23 mouse cellular contexts compared by ENCODE assay signal in genomic region chr4:88090316-88090715, GRCm38 (mm10). TPM values are rescaled to one million over a fixed set of nuclear protein-coding genes. Genes with fewer than 3 reads are reported as not detected.
DNase-seq lines count a peak whose midpoint lies in the region; ATAC-seq and TF ChIP-seq lines count a peak whose summit lies in the region.
"Had no signal": no experiment of that assay in that cellular context is flagged by ENCODE, and none has a peak within 500 bp of the region (broad histone marks: within the 10 kb centered on the region; RNA-seq: fewer than 3 reads in every experiment).

No protein-coding gene starts in this region.

- H3K27ac ChIP-seq in midbrain, postnatal 0 days (ENCODE audit: low read depth, low read length) = no peak overlapping the region
- H3K27ac ChIP-seq in midbrain, embryonic 16.5 days (ENCODE audit: low read length) = no peak overlapping the region
- H3K27ac ChIP-seq in limb, embryonic 10.5 days = no peak overlapping the region
- H3K27ac ChIP-seq: hindbrain, embryonic 10.5 days; liver, embryonic 15.5 days; lung, embryonic 15.5 days; midbrain, embryonic 13.5 days; neural tube, embryonic 12.5 days had no signal

- no peaks in the 10 kb centered on the region for H3K4me1 ChIP-seq in midbrain, postnatal 0 days (ENCODE audit: insufficient read depth, low read length)
- H3K4me1 ChIP-seq in midbrain, embryonic 16.5 days (ENCODE audit: control insufficient read depth, insufficient read depth, low read length) = 0 out of 2 replicates have a peak, but pooled peaks cover 6% of the 10 kb centered on the region
- peaks cover 17% of the 10 kb centered on the region for H3K4me1 ChIP-seq in limb, embryonic 10.5 days
- H3K4me1 ChIP-seq: neural tube, embryonic 12.5 days had no signal

- WGBS in midbrain, postnatal 0 days = 80% methylated on average over 2 of the region's 2 CpGs
- 76% methylated on average over 2 of the region's 2 CpGs for WGBS in midbrain, embryonic 16.5 days
- WGBS in limb, embryonic 10.5 days = 76% methylated on average over 2 of the region's 2 CpGs

- DNase-seq in adrenal gland, adult 2 months = peak; percentile 5
- DNase-seq in adrenal gland, postnatal 36 days = no peak
- peak; percentile 13 for DNase-seq in midbrain, postnatal 0 days (ENCODE audit: low spot score)
- peak; percentile 86 for DNase-seq in cerebellum, adult 9-10 months
- peak; percentile 10 for DNase-seq in limb, embryonic 10.5 days (ENCODE audit: low spot score)
- no peak for DNase-seq in layer of hippocampus, adult 8-10 months (ENCODE audit: low spot score in 2 of 2)
- no peak for DNase-seq in urinary bladder, adult 18-20 months (ENCODE audit: low spot score in 2 of 2)
- DNase-seq: embryo, embryonic 11 days; kidney, adult 18-20 months; kidney, postnatal 4 days; layer of hippocampus, adult 9-11 months; liver; lung, postnatal 36 days; right cerebral cortex, postnatal 14 days; thymus, postnatal 14 days had no signal

- no peak overlapping the region for H3K9ac ChIP-seq in midbrain, postnatal 0 days (replicated peaks; ENCODE audit: low read length, poor library complexity, severe bottlenecking)
- no peak overlapping the region for H3K9ac ChIP-seq in midbrain, embryonic 16.5 days (ENCODE audit: low read depth, low read length)
- H3K9ac ChIP-seq: liver, embryonic 15.5 days; lung, embryonic 15.5 days; midbrain, embryonic 13.5 days; neural tube, embryonic 12.5 days had no signal

- no peaks in the 10 kb centered on the region for H3K36me3 ChIP-seq in midbrain, postnatal 0 days (ENCODE audit: insufficient read depth, low read length)
- H3K36me3 ChIP-seq in midbrain, embryonic 16.5 days (ENCODE audit: control insufficient read depth, insufficient read depth, low read length) = no peaks in the 10 kb centered on the region
- H3K36me3 ChIP-seq in limb, embryonic 10.5 days = no peaks in the 10 kb centered on the region
- H3K36me3 ChIP-seq: hindbrain, embryonic 10.5 days; liver, embryonic 15.5 days; lung, embryonic 15.5 days; midbrain, embryonic 13.5 days; neural tube, embryonic 12.5 days had no signal

- H3K27me3 ChIP-seq in midbrain, postnatal 0 days (ENCODE audit: insufficient read depth, low read length) = no peaks in the 10 kb centered on the region
- H3K27me3 ChIP-seq in midbrain, embryonic 16.5 days (ENCODE audit: control insufficient read depth, insufficient read depth, low read depth, low read length) = no peaks in the 10 kb centered on the region
- H3K27me3 ChIP-seq in limb, embryonic 10.5 days (ENCODE audit: low read depth, poor library complexity, severe bottlenecking) = no peaks in the 10 kb centered on the region
- H3K27me3 ChIP-seq: liver, embryonic 15.5 days; lung, embryonic 15.5 days; megakaryocyte, embryonic 14.5 days; midbrain, embryonic 13.5 days; neural tube, embryonic 12.5 days had no signal

- no peak overlapping the region for H3K4me3 ChIP-seq in midbrain, postnatal 0 days (ENCODE audit: low read depth, low read length)
- no peak overlapping the region for H3K4me3 ChIP-seq in midbrain, embryonic 16.5 days (ENCODE audit: low read depth, low read length)
- H3K4me3 ChIP-seq in limb, embryonic 10.5 days = no peak overlapping the region
- H3K4me3 ChIP-seq: hindbrain, embryonic 10.5 days; liver, embryonic 15.5 days; lung, embryonic 15.5 days; megakaryocyte, embryonic 14.5 days; midbrain, embryonic 13.5 days; neural tube, embryonic 12.5 days had no signal

- H3K9me3 ChIP-seq in midbrain, postnatal 0 days (ENCODE audit: low read length) = no peaks in the 10 kb centered on the region
- H3K9me3 ChIP-seq in midbrain, embryonic 16.5 days (replicated peaks; ENCODE audit: control insufficient read depth, low read length, poor library complexity, severe bottlenecking) = no peaks in the 10 kb centered on the region
- H3K9me3 ChIP-seq in limb, embryonic 10.5 days (replicated peaks) = no peaks in the 10 kb centered on the region
- H3K9me3 ChIP-seq: hindbrain, embryonic 10.5 days; liver, embryonic 15.5 days; lung, embryonic 15.5 days; megakaryocyte, embryonic 14.5 days; midbrain, embryonic 13.5 days; neural tube, embryonic 12.5 days had no signal

- no peak for TF ChIP-seq CTCF in midbrain, postnatal 0 days (IDR thresholded peaks at IDR 0.05)

- no peak overlapping the region for H3K4me2 ChIP-seq in midbrain, postnatal 0 days (ENCODE audit: low read depth, low read length, poor library complexity, severe bottlenecking)
- no peak overlapping the region for H3K4me2 ChIP-seq in midbrain, embryonic 16.5 days (ENCODE audit: low read length)
- H3K4me2 ChIP-seq: liver, embryonic 15.5 days; lung, embryonic 15.5 days; midbrain, embryonic 13.5 days; neural tube, embryonic 12.5 days had no signal

- no peak for ATAC-seq in midbrain, postnatal 0 days (ENCODE audit: low FRiP score)
- ATAC-seq in midbrain, embryonic 16.5 days = no peak
- ATAC-seq: forebrain, embryonic 16.5 days; midbrain, embryonic 13.5 days had no signal

RNA-seq across cellular contexts. Expression of gene Focad, which starts 4.1 kb away (rescaled TPM):
- total RNA-seq in adrenal gland, adult 2 months (2021) = 10 to 100 TPM; 19.9 to 22.2 TPM
- polyA plus RNA-seq in adrenal gland, adult 2 months (2012; rRNA removed) = 7.9 and 8.1 TPM in 2 replicates
- 10 to 100 TPM; 25.8 to 26.3 TPM for total RNA-seq in adrenal gland, postnatal 36 days (2021)
- total RNA-seq in midbrain, postnatal 0 days (2014; rRNA removed) = 35.2 and 36.9 TPM in 2 replicates
- 8.1 and 9.0 TPM in 2 replicates for polyA plus RNA-seq in midbrain, postnatal 0 days (2015; fragmentation: Nextera tagmentation; extraction: Ambion mirVana)
- polyA plus RNA-seq in midbrain, embryonic 16.5 days (2015; fragmentation: Nextera tagmentation; extraction: Ambion mirVana) = 13.3 and 13.6 TPM in 2 replicates
- 13.9 and 14.1 TPM in 2 replicates for polyA plus RNA-seq in limb, embryonic 10.5 days (2016; fragmentation: Nextera tagmentation; extraction: Ambion mirVana)
- 10 to 100 TPM; 64.5 to 80.0 (median 75.5) TPM for total RNA-seq in layer of hippocampus, adult 8-10 months (2022)

RNA-seq across cellular contexts. Expression of gene Mllt3, which starts 57.2 kb away (rescaled TPM):
- 10 to 100 TPM; 24.7 to 30.0 TPM for total RNA-seq in adrenal gland, adult 2 months (2021)
- polyA plus RNA-seq in adrenal gland, adult 2 months (2012; rRNA removed) = 2.2 and 3.0 TPM in 2 replicates
- 10 to 100 TPM; 23.0 to 24.9 TPM for total RNA-seq in adrenal gland, postnatal 36 days (2021)
- 24.8 and 29.2 TPM in 2 replicates for total RNA-seq in midbrain, postnatal 0 days (2014; rRNA removed)
- polyA plus RNA-seq in midbrain, postnatal 0 days (2015; fragmentation: Nextera tagmentation; extraction: Ambion mirVana) = 46.9 and 57.8 TPM in 2 replicates
- 74.9 and 99.3 TPM in 2 replicates for polyA plus RNA-seq in midbrain, embryonic 16.5 days (2015; fragmentation: Nextera tagmentation; extraction: Ambion mirVana)
- polyA plus RNA-seq in limb, embryonic 10.5 days (2016; fragmentation: Nextera tagmentation; extraction: Ambion mirVana) = 46.7 and 49.7 TPM in 2 replicates
- total RNA-seq in layer of hippocampus, adult 8-10 months (2022) = 10 to 100 TPM; 46.6 to 65.1 (median 57.3) TPM

Comparison
In these comparisons a context has a peak if more than half of its experiments do, and no peak if none do; other contexts are left out.
1. DNase-seq: peak in adrenal gland, adult 2 months (single experiment), midbrain, postnatal 0 days (single experiment), cerebellum, adult 9-10 months (single experiment) and limb, embryonic 10.5 days (single experiment); none in adrenal gland, postnatal 36 days (0 of 2), layer of hippocampus, adult 8-10 months (0 of 2) and urinary bladder, adult 18-20 months (0 of 2).